Mouse (Mus musculus): ENCODE results near the gene Trp53tg5. TPM values are rescaled to one million over a fixed set of nuclear protein-coding genes. Genes with fewer than 3 reads are reported as not detected.

The Trp53tg5 gene
- polyA plus RNA-seq, 1 experiment: not detected

DNA sequence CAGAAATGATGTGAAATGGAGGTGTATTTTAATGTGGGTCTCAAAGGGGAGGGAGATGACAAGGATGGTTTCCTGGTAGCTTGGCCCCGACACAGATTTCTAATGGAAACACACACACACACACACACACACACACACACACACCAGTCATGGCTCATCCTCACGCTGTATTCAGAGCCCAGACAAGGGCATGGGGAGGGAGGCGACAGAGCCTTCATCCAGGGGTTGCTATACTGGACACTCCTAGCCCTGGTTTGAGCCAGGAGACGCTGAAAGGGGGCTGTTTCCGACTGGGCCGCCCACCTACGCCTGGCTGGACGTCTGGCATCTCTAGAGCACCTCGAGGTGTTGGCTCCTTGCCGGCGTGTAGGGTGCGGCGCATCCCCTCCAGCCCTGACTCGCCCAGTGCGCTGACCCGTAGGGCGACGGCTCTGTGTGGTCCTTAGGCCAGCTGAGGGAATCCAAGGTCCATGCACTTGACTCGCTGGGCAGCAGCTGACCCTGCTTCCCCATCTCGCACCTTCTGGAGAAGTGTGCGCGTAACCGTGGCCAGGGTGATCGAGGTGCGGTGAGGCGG is 12.2 kb upstream of the Trp53tg5 start, which contains the start of gene Dbndd2:
TSS of gene Dbndd2 (plus strand) at position 426 of the 577 bp plus-strand sequence.
- Histone ChIP-seq H3K27ac (ENCODE audit: insufficient read depth, low read length) (0 out of 2 replicates have a peak within 1 kb of the TSS, but pooled peaks have one; percentile 8), H3K36me3 (ENCODE audit: control insufficient read depth, insufficient read depth, low read length) (no peaks in the 10 kb centered on the region; the same call in 1 of the 2 replicates), H3K4me1 (ENCODE audit: control insufficient read depth, insufficient read depth, insufficient read length) (peaks cover 11% of the 10 kb centered on the region), H3K4me3 (ENCODE audit: extremely low read depth, insufficient read depth, insufficient read length) (peak within 1 kb of the TSS; percentile 52), H3K27me3 (ENCODE audit: control insufficient read depth, insufficient read depth, low read length) (peaks cover 13% of the 10 kb centered on the region)
- no peak for TF ChIP-seq CTCF (IDR thresholded peaks at IDR 0.05; ENCODE audit: extremely low read depth, insufficient read depth, insufficient read length, insufficient replicate concordance)
- no peak for TF ChIP-seq POLR2A (IDR thresholded peaks at IDR 0.05; ENCODE audit: low read depth, low read length)
- WGBS: 12% methylated on average over 26 of the region's 26 CpGs
- no peak for DNase-seq (ENCODE audit: low read depth in 1 of 2, low spot score in 2 of 2)

DNA sequence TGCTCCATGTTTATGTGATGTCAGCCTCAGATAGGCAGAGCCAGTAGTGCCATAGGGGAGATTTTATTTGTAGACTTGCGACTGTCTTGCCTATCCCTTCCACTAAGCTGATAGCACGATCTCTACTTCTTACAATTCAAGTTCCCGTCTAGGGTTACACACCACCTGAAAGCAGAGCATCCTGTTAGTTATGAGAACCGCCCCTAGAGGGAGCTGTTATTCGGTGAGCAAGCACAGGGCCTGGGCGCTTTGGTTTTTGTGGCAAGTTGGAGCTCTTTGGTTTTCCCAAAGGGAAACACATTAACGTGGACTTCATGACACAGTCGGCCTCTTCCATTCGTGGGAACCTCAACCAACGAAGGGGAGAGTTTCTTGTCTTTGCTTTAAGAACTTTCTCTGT is 3.3 kb downstream of the Trp53tg5 start:
- H3K4me1 ChIP-seq (ENCODE audit: control insufficient read depth, insufficient read depth, insufficient read length): no peaks in the 10 kb centered on the region
- no peak overlapping the region for H3K4me3 ChIP-seq (ENCODE audit: extremely low read depth, insufficient read depth, insufficient read length)
- no peaks in the 10 kb centered on the region for H3K27me3 ChIP-seq (ENCODE audit: control insufficient read depth, insufficient read depth, low read length)
- TF ChIP-seq POLR2A (IDR thresholded peaks at IDR 0.05; ENCODE audit: low read depth, low read length) (no peak), CTCF (IDR thresholded peaks at IDR 0.05; ENCODE audit: extremely low read depth, insufficient read depth, insufficient read length, insufficient replicate concordance) (peak; percentile 47; the same call in 1 of the 2 replicates)
- WGBS: 43% methylated on average over 10 of the region's 10 CpGs
- DNase-seq (ENCODE audit: low read depth in 1 of 2, low spot score in 2 of 2): peak; percentile 37 to 41
- no peak overlapping the region for H3K27ac ChIP-seq (ENCODE audit: insufficient read depth, low read length)
- peaks cover 9% of the 10 kb centered on the region for H3K36me3 ChIP-seq (ENCODE audit: control insufficient read depth, insufficient read depth, low read length)

DNA sequence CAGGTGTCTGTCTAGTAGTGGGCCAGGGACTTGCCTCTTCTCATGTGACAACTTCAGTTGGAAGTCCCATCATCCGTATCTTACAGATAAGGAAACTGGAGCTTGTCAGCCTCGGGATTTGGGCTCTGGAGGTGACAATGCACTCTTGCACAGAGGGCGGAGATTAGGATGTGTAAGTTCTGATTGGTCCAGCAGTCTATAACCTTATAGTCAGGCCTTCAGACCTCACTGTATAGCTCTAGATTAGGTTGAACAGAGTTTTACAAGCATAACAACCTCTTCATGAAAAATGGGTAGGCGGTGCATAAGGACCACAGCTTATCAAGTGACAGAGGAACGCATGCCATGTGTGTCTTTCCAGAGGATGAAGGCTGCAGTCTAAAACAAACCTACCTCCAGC is 6.7 kb downstream of the Trp53tg5 start:
- no peak for DNase-seq (ENCODE audit: low read depth in 1 of 2, low spot score in 2 of 2)
- no peak overlapping the region for H3K4me3 ChIP-seq (ENCODE audit: extremely low read depth, insufficient read depth, insufficient read length)
- no peak overlapping the region for H3K27ac ChIP-seq (ENCODE audit: insufficient read depth, low read length)
- TF ChIP-seq POLR2A (IDR thresholded peaks at IDR 0.05; ENCODE audit: low read depth, low read length): no peak
- TF ChIP-seq CTCF (IDR thresholded peaks at IDR 0.05; ENCODE audit: extremely low read depth, insufficient read depth, insufficient read length, insufficient replicate concordance): no peak
- no peaks in the 10 kb centered on the region for H3K27me3 ChIP-seq (ENCODE audit: control insufficient read depth, insufficient read depth, low read length)
- 83% methylated on average over 5 of the region's 5 CpGs for WGBS
- peaks cover 21% of the 10 kb centered on the region for H3K36me3 ChIP-seq (ENCODE audit: control insufficient read depth, insufficient read depth, low read length)
- H3K4me1 ChIP-seq (ENCODE audit: control insufficient read depth, insufficient read depth, insufficient read length): peaks cover 2% of the 10 kb centered on the region; the same call in 1 of the 2 replicates

DNA sequence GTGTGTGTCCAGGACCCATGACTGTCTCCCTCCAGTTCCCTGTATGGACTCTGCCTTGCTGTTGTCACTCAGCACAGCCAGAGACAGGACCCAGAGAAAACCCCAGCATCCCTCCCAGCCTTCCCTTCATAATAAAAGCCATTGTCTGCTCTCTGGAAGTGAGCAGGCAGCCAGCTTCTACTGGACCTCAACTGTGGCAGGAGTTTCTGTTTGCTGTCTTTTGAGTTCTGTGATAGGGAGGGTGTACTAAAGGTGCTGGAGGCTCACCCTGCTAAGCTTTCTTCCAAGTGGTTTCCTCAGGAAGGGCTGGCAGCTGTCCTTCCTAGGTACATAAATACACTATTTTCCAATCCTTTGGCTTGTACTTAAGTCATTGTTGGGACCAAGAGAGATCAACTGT is 8.4 kb downstream of the Trp53tg5 start:
- H3K4me1 ChIP-seq (ENCODE audit: control insufficient read depth, insufficient read depth, insufficient read length): peaks cover 5% of the 10 kb centered on the region; the same call in 1 of the 2 replicates
- peaks cover 21% of the 10 kb centered on the region for H3K36me3 ChIP-seq (ENCODE audit: control insufficient read depth, insufficient read depth, low read length)
- TF ChIP-seq POLR2A (IDR thresholded peaks at IDR 0.05; ENCODE audit: low read depth, low read length): no peak
- no peak for TF ChIP-seq CTCF (IDR thresholded peaks at IDR 0.05; ENCODE audit: extremely low read depth, insufficient read depth, insufficient read length, insufficient replicate concordance)

DNA sequence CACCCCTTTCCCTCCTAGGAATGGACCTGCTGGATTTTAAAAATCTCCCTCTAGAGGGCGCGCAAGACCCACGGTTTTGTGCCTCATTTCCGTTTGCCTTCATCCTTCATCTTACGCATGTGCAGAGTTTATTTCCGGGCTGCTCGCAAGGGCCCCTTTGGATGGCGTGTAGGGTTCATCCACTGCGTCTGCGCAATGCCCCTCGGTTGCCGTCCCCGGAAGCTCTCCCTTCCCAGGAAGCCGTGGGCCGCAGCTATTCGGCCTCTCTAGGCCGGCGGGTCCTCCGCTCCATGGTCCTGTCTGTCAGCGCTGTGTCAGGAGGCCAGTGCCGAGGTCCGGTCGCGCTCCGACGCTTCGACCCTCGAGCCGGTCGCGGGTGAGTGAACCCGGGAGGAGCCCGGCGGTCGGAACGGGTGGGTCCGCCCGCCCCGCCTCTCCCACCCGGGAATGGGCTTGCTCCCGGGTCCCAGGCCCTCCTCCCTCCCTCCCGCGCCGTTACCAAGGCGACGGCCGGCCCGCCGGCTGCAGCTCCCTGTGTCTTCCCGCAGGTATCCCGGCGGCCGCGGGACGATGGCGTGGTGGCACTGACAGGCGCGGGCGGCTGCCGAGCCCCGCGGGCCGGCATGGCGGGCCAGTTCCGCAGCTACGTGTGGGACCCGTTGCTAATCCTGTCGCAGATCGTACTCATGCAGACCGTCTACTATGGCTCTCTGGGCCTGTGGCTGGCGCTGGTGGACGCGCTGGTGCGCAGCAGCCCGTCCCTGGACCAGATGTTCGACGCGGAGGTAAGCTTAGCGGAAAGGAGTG is 12.6 kb downstream of the Trp53tg5 start, which contains the start of gene Gm20458:
TSS of gene Gm20458 (plus strand) at position 223 of the 807 bp plus-strand sequence.
- under 1% methylated on average over 73 of the region's 79 CpGs for WGBS
- peaks cover 21% of the 10 kb centered on the region for H3K36me3 ChIP-seq (ENCODE audit: control insufficient read depth, insufficient read depth, low read length)
- H3K4me3 ChIP-seq (ENCODE audit: extremely low read depth, insufficient read depth, insufficient read length): peak within 1 kb of the TSS; percentile 73
- H3K27me3 ChIP-seq (ENCODE audit: control insufficient read depth, insufficient read depth, low read length): no peaks in the 10 kb centered on the region
- H3K4me1 ChIP-seq (ENCODE audit: control insufficient read depth, insufficient read depth, insufficient read length): peaks cover 15% of the 10 kb centered on the region; the same call in 1 of the 2 replicates
- DNase-seq (ENCODE audit: low read depth in 1 of 2, low spot score in 2 of 2): peak; percentile 94
- peak within 1 kb of the TSS; percentile 62 for H3K27ac ChIP-seq (ENCODE audit: insufficient read depth, low read length)
- TF ChIP-seq CTCF (IDR thresholded peaks at IDR 0.05; ENCODE audit: extremely low read depth, insufficient read depth, insufficient read length, insufficient replicate concordance): peak; percentile 57; the same call in 1 of the 2 replicates
- TF ChIP-seq POLR2A (IDR thresholded peaks at IDR 0.05; ENCODE audit: low read depth, low read length): peak; percentile 39; the same call in 1 of the 2 replicates

More for the DNA sequence above, 8.4 kb downstream of the Trp53tg5 start:
- H3K27me3 ChIP-seq (ENCODE audit: control insufficient read depth, insufficient read depth, low read length): no peaks in the 10 kb centered on the region
- no peak overlapping the region for H3K4me3 ChIP-seq (ENCODE audit: extremely low read depth, insufficient read depth, insufficient read length)
- H3K27ac ChIP-seq (ENCODE audit: insufficient read depth, low read length): no peak overlapping the region
- no peak for DNase-seq (ENCODE audit: low read depth in 1 of 2, low spot score in 2 of 2)

DNA sequence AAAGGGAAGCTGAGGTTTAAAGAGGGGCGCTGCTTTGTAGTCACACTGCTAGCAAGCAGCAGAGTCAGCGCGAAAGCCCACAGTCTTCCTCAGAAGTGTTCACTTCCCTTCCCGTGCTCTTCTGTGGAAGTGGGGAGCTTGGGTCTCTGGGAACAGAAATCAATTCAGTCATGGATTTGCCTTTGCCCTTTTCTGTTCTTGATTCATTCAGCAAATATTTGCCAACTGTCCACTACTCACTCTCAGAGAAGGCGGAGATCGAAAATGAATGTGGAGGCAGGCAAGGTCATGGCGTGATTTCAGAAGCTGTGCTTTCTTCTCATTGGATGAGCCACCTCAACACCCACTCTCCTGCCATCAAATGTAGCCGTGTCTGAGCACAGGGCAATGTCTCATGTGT is 15.0 kb downstream of the Trp53tg5 start:
- no peak for DNase-seq (ENCODE audit: low read depth in 1 of 2, low spot score in 2 of 2)
- WGBS: 21% methylated on average over 8 of the region's 8 CpGs

More for the DNA sequence above, 15.0 kb downstream of the Trp53tg5 start:
- TF ChIP-seq CTCF (IDR thresholded peaks at IDR 0.05; ENCODE audit: extremely low read depth, insufficient read depth, insufficient read length, insufficient replicate concordance): no peak
- no peak for TF ChIP-seq POLR2A (IDR thresholded peaks at IDR 0.05; ENCODE audit: low read depth, low read length)
- peaks cover 4% of the 10 kb centered on the region for H3K36me3 ChIP-seq (ENCODE audit: control insufficient read depth, insufficient read depth, low read length)
- H3K27ac ChIP-seq (ENCODE audit: insufficient read depth, low read length): peak overlapping the region; percentile 30
- no peaks in the 10 kb centered on the region for H3K27me3 ChIP-seq (ENCODE audit: control insufficient read depth, insufficient read depth, low read length)
- H3K4me3 ChIP-seq (ENCODE audit: extremely low read depth, insufficient read depth, insufficient read length): no peak overlapping the region
- H3K4me1 ChIP-seq (ENCODE audit: control insufficient read depth, insufficient read depth, insufficient read length): peaks cover 15% of the 10 kb centered on the region; the same call in 1 of the 2 replicates

All from spleen, adult 2 months (tissue).